Mouse (Mus musculus): Measurements from ENCODE around the gene Eif2d.

- TF ChIP-seq CTCF (IDR thresholded peaks at IDR 0.05; ENCODE audit: low read depth) (no peak), EP300 (IDR thresholded peaks at IDR 0.05; ENCODE audit: low read depth) (no peak)
Measured at GRCm38 (mm10) chr1:131201391-131201790, 48.4 kb downstream of the Eif2d start.

All from liver, embryonic 14.5 days (tissue).